Mouse (Mus musculus) limb, embryonic 12.5 days (tissue): ENCODE data around the gene Lrrc10b. TPM values are rescaled to one million over a fixed set of nuclear protein-coding genes. Genes with fewer than 3 reads are reported as not detected.

ENCODE experiments used
- ATAC-seq: fragments of 200-750 bp; cut with Nextera tagmentation; 2 replicates; pipeline ENCODE4 v1.8.0; 2017; ENCODE audit warnings: low read depth, moderate TSS enrichment; ENCODE audit not compliant: insufficient number of reproducible peaks, insufficient read depth, low FRiP score, low TSS enrichment
- H3K27ac ChIP-seq: fragments of 300-500 bp; sonication (generic); 2 replicates; pipeline ENCODE4 v1.5.1; 2016; ENCODE audit warnings: mild to moderate bottlenecking, moderate library complexity
- H3K27me3 ChIP-seq: fragments of 300-500 bp; sonication (generic); 2 replicates; pipeline ENCODE4 v1.6.1; 2016; ENCODE audit warnings: mild to moderate bottlenecking, moderate library complexity
- H3K36me3 ChIP-seq: fragments of 300-500 bp; sonication (generic); 2 replicates; pipeline ENCODE4 v1.6.1; 2016; ENCODE audit warnings: mild to moderate bottlenecking, moderate library complexity
- H3K4me1 ChIP-seq: fragments of 300-500 bp; sonication (generic); replicated peaks from 2 replicates; pipeline ENCODE4 v1.6.1; 2016
- H3K4me2 ChIP-seq: fragments of 300-500 bp; sonication (generic); 2 replicates; pipeline ENCODE4 v1.6.1; 2016; ENCODE audit warnings: mild to moderate bottlenecking, moderate library complexity
- H3K4me3 ChIP-seq: fragments of 300-500 bp; sonication (generic); replicated peaks from 2 replicates; pipeline ENCODE4 v1.5.1; 2016; ENCODE audit warnings: mild to moderate bottlenecking
- H3K9ac ChIP-seq: fragments of 300-500 bp; sonication (generic); replicated peaks from 2 replicates; pipeline ENCODE4 v1.6.1; 2016; ENCODE audit warnings: mild to moderate bottlenecking, moderate library complexity
- H3K9me3 ChIP-seq: fragments of 300-500 bp; sonication (generic); 2 replicates; pipeline ENCODE4 v1.6.1; 2016; ENCODE audit warnings: mild to moderate bottlenecking, moderate library complexity
- WGBS: fragments of 180-500 bp; shearing (Covaris S2); methylation state at CpG from one replicate; pipeline ENCODE4 v1.1.7; 2016; 5-methylcytosine and 5-hydroxymethylcytosine counted together
- polyA plus RNA-seq: library from polyadenylated mRNA; unstranded; fragments of >200 nt; fragmentation: Nextera tagmentation; extraction: Ambion mirVana; gene quantifications from 2 replicates; pipeline ENCODE4 v1.2.1, GENCODE M21; 2016

The Lrrc10b gene
- 0.10 and 0.26 TPM in 2 replicates for polyA plus RNA-seq

- H3K4me2 ChIP-seq: peak within 1 kb of the TSS; percentile 94
- H3K27ac ChIP-seq: 0 out of 2 replicates have a peak within 1 kb of the TSS, but pooled peaks have one; percentile 12
- ATAC-seq: peak; percentile 46; the same call in 1 of the 2 replicates
- under 1% methylated on average over 95 of the region's 96 CpGs for WGBS
- H3K9ac ChIP-seq: peak within 1 kb of the TSS; percentile 34
- H3K4me3 ChIP-seq: peak within 1 kb of the TSS; percentile 58
- H3K27me3 ChIP-seq: peaks cover 100% of the 10 kb centered on the region
- no peaks in the 10 kb centered on the region for H3K9me3 ChIP-seq
- no peaks in the 10 kb centered on the region for H3K36me3 ChIP-seq
- peaks cover 20% of the 10 kb centered on the region for H3K4me1 ChIP-seq
Measured at GRCm38 (mm10) chr19:10456752-10457483, at the start of gene Lrrc10b. Lrrc10b (minus strand) TSS chr19:10457473.

- Histone ChIP-seq H3K27me3 (no peaks in the 10 kb centered on the region), H3K4me1 (no peaks in the 10 kb centered on the region), H3K4me3 (no peak overlapping the region), H3K9ac (no peak overlapping the region), H3K36me3 (peaks cover 77% of the 10 kb centered on the region), H3K4me2 (no peak overlapping the region), H3K9me3 (no peaks in the 10 kb centered on the region), H3K27ac (no peak overlapping the region)
- 21% methylated on average over 4 of the region's 4 CpGs for whole genome bisulfite sequencing
- ATAC-seq: 0 out of 2 replicates have a peak, but pooled peaks have one; percentile 42
Measured at GRCm38 (mm10) chr19:10502571-10502970, 45.3 kb upstream of the Lrrc10b start.

GRCm38 (mm10) chr19:10500581-10500980 is 43.3 kb upstream of the Lrrc10b start:
- no peak overlapping the region for H3K4me2 ChIP-seq
- H3K4me3 ChIP-seq: no peak overlapping the region
- peaks cover 60% of the 10 kb centered on the region for H3K36me3 ChIP-seq
- no peaks in the 10 kb centered on the region for H3K27me3 ChIP-seq
- ATAC-seq: no peak
- no peak overlapping the region for H3K27ac ChIP-seq
- 91% methylated on average over 8 of the region's 8 CpGs for WGBS
- no peaks in the 10 kb centered on the region for H3K9me3 ChIP-seq
- no peaks in the 10 kb centered on the region for H3K4me1 ChIP-seq
- H3K9ac ChIP-seq: no peak overlapping the region

- H3K4me2 ChIP-seq: no peak overlapping the region
- peaks cover 40% of the 10 kb centered on the region for H3K36me3 ChIP-seq
- no peaks in the 10 kb centered on the region for H3K27me3 ChIP-seq
- H3K9me3 ChIP-seq: no peaks in the 10 kb centered on the region
- no peak overlapping the region for H3K27ac ChIP-seq
- peaks cover under 1% of the 10 kb centered on the region; the same call in 1 of the 2 replicates for H3K4me1 ChIP-seq
- H3K4me3 ChIP-seq: no peak overlapping the region
- H3K9ac ChIP-seq: no peak overlapping the region
- WGBS: 68% methylated on average over 8 of the region's 8 CpGs
- no peak for ATAC-seq
Measured at GRCm38 (mm10) chr19:10497512-10498160, 40.4 kb upstream of the Lrrc10b start.

DNA sequence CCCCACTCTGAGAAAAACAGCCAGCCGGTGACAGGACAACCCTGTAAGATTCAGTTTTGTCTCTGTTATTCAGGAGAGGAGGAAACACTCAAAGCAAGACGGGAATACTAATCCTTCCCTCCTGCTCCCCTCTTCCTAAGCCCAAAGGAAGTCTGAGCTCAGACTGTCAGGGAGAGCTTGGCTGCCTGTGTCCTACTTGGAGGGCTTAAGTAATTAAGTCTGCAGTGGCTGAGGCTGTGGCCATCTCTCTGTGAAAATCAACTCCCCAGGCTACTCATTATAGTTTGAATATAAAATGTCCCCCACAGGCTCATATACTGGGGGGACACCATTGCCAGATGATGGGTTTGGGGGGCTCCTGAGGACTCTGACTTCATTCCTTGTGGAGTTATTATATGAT is 39.7 kb upstream of the Lrrc10b start:
- Histone ChIP-seq H3K4me2 (no peak overlapping the region), H3K4me1 (peaks cover 7% of the 10 kb centered on the region; the same call in 1 of the 2 replicates), H3K36me3 (peaks cover 34% of the 10 kb centered on the region), H3K9me3 (no peaks in the 10 kb centered on the region), H3K27me3 (no peaks in the 10 kb centered on the region), H3K9ac (no peak overlapping the region), H3K27ac (no peak overlapping the region), H3K4me3 (no peak overlapping the region)
- WGBS: 57% methylated on average over 2 of the region's 2 CpGs
- ATAC-seq: no peak

DNA sequence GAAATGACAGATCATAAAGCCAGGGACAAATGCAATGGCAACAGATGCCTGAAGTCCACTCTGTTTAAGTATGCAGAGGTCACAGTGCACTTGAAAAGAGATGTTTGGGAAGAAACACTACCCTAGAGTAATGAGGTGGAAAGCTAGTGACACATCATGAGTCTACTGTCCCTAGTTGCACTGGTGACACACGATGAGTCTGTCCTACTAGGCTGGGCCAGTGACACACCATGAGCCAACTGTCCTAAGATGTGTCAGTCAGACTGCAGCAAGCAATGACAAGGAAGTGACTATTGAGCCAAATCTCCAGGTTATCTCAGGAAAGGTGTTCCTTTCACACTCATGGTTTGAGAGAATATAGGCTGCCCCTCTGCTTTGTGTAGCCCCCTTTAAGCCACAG is 38.4 kb upstream of the Lrrc10b start:
- Histone ChIP-seq H3K4me1 (peaks cover 10% of the 10 kb centered on the region; the same call in 1 of the 2 replicates), H3K27me3 (no peaks in the 10 kb centered on the region), H3K36me3 (peaks cover 21% of the 10 kb centered on the region), H3K27ac (no peak overlapping the region), H3K9ac (no peak overlapping the region), H3K9me3 (no peaks in the 10 kb centered on the region), H3K4me2 (no peak overlapping the region), H3K4me3 (no peak overlapping the region)
- no peak for ATAC-seq
- 81% methylated on average over 1 of the region's 1 CpGs for WGBS

DNA sequence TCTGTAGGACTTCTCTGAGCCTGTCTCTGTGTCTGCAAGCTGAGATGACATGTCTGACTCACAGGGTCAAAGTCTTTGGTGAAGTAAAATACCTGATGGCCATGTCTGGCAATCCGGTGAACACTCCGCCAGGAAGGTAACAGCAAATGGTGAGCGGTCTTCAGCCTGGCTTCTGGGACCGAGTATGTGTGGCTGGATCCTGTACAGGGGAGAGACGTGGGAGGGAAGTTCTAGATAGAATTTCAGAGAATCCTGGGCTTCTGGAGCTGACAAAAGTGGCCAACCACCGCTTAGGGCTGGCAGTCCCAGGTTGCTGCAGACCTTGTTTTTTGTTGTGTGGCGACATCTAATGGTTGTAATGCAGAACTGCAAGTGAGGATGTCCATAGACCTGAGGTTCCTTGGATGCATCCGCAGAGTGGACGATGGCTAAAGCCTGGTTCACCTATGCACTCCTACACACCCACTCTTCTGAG is 29.0 kb upstream of the Lrrc10b start:
- Histone ChIP-seq H3K4me3 (no peak overlapping the region), H3K4me1 (0 out of 2 replicates have a peak, but pooled peaks cover 3% of the 10 kb centered on the region), H3K36me3 (no peaks in the 10 kb centered on the region), H3K27me3 (no peaks in the 10 kb centered on the region; the same call in 1 of the 2 replicates), H3K9ac (no peak overlapping the region), H3K9me3 (no peaks in the 10 kb centered on the region), H3K27ac (no peak overlapping the region), H3K4me2 (no peak overlapping the region)
- peak; percentile 57; the same call in 1 of the 2 replicates for ATAC-seq
- WGBS: 20% methylated on average over 9 of the region's 9 CpGs

GRCm38 (mm10) chr19:10482703-10483102 is 25.4 kb upstream of the Lrrc10b start, which contains the start of gene Ppp1r32:
Ppp1r32 (minus strand) TSS chr19:10482928.
- Histone ChIP-seq H3K27ac (no peak within 1 kb of the TSS), H3K4me2 (no peak within 1 kb of the TSS), H3K9ac (no peak within 1 kb of the TSS), H3K4me3 (no peak within 1 kb of the TSS), H3K4me1 (no peaks in the 10 kb centered on the region), H3K9me3 (no peaks in the 10 kb centered on the region), H3K36me3 (no peaks in the 10 kb centered on the region), H3K27me3 (0 out of 2 replicates have a peak, but pooled peaks cover 7% of the 10 kb centered on the region)
- WGBS: 32% methylated on average over 6 of the region's 6 CpGs
- ATAC-seq: no peak

- Histone ChIP-seq H3K9ac (no peak overlapping the region), H3K27me3 (peaks cover 13% of the 10 kb centered on the region; the same call in 1 of the 2 replicates), H3K4me3 (no peak overlapping the region), H3K36me3 (no peaks in the 10 kb centered on the region), H3K27ac (no peak overlapping the region), H3K4me2 (no peak overlapping the region), H3K4me1 (no peaks in the 10 kb centered on the region), H3K9me3 (no peaks in the 10 kb centered on the region)
- WGBS: 45% methylated on average over 4 of the region's 4 CpGs
- no peak for ATAC-seq
Measured at GRCm38 (mm10) chr19:10479541-10479940, 22.3 kb upstream of the Lrrc10b start.

DNA sequence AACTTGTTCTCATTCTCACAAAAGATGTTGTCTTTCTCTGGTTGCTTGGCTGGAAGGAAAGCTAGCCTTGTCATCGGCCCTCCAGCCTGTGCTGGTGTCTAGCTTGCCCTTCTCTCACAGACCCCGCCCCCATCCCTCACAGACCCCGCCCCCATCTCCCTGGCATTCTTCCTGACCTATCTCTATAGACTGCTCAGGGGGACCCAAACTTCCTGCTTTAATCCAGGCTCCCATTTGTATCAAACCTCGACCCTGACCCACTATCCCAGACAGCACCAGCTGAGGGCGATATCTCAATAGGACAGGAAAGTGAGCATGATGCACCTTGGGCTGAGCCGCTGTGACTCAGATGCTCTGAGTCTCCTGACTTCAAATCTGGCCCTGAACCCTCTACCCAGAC is 16.5 kb upstream of the Lrrc10b start:
- no peak overlapping the region for H3K9ac ChIP-seq
- no peak overlapping the region for H3K4me2 ChIP-seq
- no peak overlapping the region for H3K27ac ChIP-seq
- H3K36me3 ChIP-seq: no peaks in the 10 kb centered on the region
- H3K27me3 ChIP-seq: peaks cover 14% of the 10 kb centered on the region; the same call in 1 of the 2 replicates
- no peak overlapping the region for H3K4me3 ChIP-seq
- no peaks in the 10 kb centered on the region for H3K9me3 ChIP-seq
- H3K4me1 ChIP-seq: no peaks in the 10 kb centered on the region
- ATAC-seq: no peak
- 17% methylated on average over 6 of the region's 6 CpGs for WGBS

- Histone ChIP-seq H3K36me3 (no peaks in the 10 kb centered on the region), H3K4me3 (no peak overlapping the region), H3K9ac (no peak overlapping the region), H3K4me2 (no peak overlapping the region), H3K27me3 (peaks cover 7% of the 10 kb centered on the region; the same call in 1 of the 2 replicates), H3K4me1 (no peaks in the 10 kb centered on the region), H3K9me3 (no peaks in the 10 kb centered on the region), H3K27ac (no peak overlapping the region)
- WGBS: 65% methylated on average over 3 of the region's 3 CpGs
- ATAC-seq: no peak
Measured at GRCm38 (mm10) chr19:10472958-10473357, 15.7 kb upstream of the Lrrc10b start.
